Mouse (Mus musculus) lung, postnatal 0 days (tissue): ENCODE measurements around the gene Gtsf1l.

Experiments used
- CTCF ChIP-seq: IDR thresholded peaks from 2 replicates; pipeline ENCODE4 v1.5.1; 2016; ENCODE audit warnings: antibody characterized with exemption, mild to moderate bottlenecking
- EP300 ChIP-seq: IDR thresholded peaks from 2 replicates; pipeline ENCODE4 v1.6.1; 2016; ENCODE audit warnings: antibody characterized with exemption, mild to moderate bottlenecking, control low read depth

DNA sequence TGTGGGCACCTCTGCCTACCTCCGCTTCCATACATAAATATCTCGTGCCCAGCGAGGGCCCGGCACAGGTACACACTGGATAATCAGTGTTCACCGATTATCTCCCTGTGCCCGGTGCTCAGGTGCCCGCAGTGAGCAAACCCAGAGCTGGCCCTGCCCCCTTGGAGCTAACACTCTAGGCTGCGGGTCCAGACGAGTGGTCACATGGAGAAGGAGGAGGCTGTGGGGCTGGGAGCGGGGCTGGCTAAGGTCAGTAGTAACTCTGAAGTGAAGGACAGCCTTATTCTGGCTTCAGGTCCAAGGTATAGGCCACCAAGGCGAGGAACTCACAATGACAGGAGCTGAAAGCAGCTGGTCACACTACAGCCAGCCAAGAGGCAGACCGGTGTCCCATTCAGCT, 12.8 kb downstream of the Gtsf1l start:
- TF ChIP-seq EP300 = no peak
- TF ChIP-seq CTCF = no peak
